8 mouse cellular contexts compared by ENCODE assay signal in the genomic region with DNA sequence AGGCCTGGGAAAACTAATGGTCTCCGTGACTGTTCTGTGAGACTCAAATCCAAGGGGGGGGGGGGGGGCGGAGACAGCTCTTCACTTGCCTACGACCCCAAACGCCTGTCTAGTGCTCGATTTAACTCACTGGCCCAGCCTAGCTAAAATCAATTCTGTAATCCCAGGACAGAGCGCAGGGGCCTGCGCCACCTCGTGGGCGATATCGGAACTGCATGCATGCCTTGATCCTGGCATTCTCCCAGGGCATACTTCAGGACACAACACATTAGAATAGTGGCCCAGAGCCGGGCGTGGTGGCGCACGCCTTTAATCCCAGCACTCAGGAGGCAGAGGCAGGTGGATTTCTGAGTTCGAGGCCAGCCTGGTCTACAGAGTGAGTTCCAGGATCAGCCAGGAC. TPM values are rescaled to one million over a fixed set of nuclear protein-coding genes. Genes with fewer than 3 reads are reported as not detected.
DNase-seq lines count a peak whose midpoint lies in the region; ATAC-seq and TF ChIP-seq lines count a peak whose summit lies in the region.

No protein-coding gene starts in this region.

- no peaks in the 10 kb centered on the region for H3K9me3 ChIP-seq in embryonic facial prominence, embryonic 11.5 days (replicated peaks; ENCODE audit: control insufficient read depth, low read length)
- no peaks in the 10 kb centered on the region for H3K9me3 ChIP-seq in limb, embryonic 12.5 days
- H3K9me3 ChIP-seq in midbrain, embryonic 15.5 days: no peaks in the 10 kb centered on the region

- H3K4me3 ChIP-seq in embryonic facial prominence, embryonic 11.5 days (ENCODE audit: low read depth, low read length): no peak overlapping the region
- H3K4me3 ChIP-seq in kidney, adult 2 months (ENCODE audit: insufficient read depth, low read depth, low read length): no peak overlapping the region
- no peak overlapping the region for H3K4me3 ChIP-seq in limb, embryonic 12.5 days (replicated peaks)
- H3K4me3 ChIP-seq in midbrain, embryonic 15.5 days: no peak overlapping the region

- no peaks in the 10 kb centered on the region for H3K27me3 ChIP-seq in embryonic facial prominence, embryonic 11.5 days (ENCODE audit: control insufficient read depth, insufficient read depth, low read length)
- no peaks in the 10 kb centered on the region for H3K27me3 ChIP-seq in kidney, adult 2 months (replicated peaks; ENCODE audit: control insufficient read depth, insufficient read depth, low read length)
- 0 out of 2 replicates have a peak, but pooled peaks cover 2% of the 10 kb centered on the region for H3K27me3 ChIP-seq in limb, embryonic 12.5 days
- H3K27me3 ChIP-seq in midbrain, embryonic 15.5 days (replicated peaks): no peaks in the 10 kb centered on the region

- peak; percentile 96 for TF ChIP-seq CTCF in kidney, adult 2 months (conservative IDR thresholded peaks at IDR 0.05; ENCODE audit: insufficient read depth, insufficient read length, low read depth, low read length)

- H3K36me3 ChIP-seq in embryonic facial prominence, embryonic 11.5 days (replicated peaks; ENCODE audit: control insufficient read depth, insufficient read depth, low read depth, low read length): no peaks in the 10 kb centered on the region
- H3K36me3 ChIP-seq in kidney, adult 2 months (ENCODE audit: control insufficient read depth, insufficient read depth, low read length): no peaks in the 10 kb centered on the region
- H3K36me3 ChIP-seq in limb, embryonic 12.5 days: no peaks in the 10 kb centered on the region
- H3K36me3 ChIP-seq in midbrain, embryonic 15.5 days (replicated peaks): no peaks in the 10 kb centered on the region

- peak; percentile 60 for ATAC-seq in embryonic facial prominence, embryonic 11.5 days (replicated peaks; ENCODE audit: insufficient number of reproducible peaks, low FRiP score, low TSS enrichment, low read depth)
- ATAC-seq in limb, embryonic 12.5 days (ENCODE audit: insufficient number of reproducible peaks, insufficient read depth, low FRiP score, low TSS enrichment, low read depth): peak; percentile 58; the same call in 1 of the 2 replicates
- peak; percentile 51 for ATAC-seq in midbrain, embryonic 15.5 days (replicated peaks)

- H3K4me1 ChIP-seq in embryonic facial prominence, embryonic 11.5 days (ENCODE audit: control insufficient read depth, insufficient read depth, low read length): no peaks in the 10 kb centered on the region
- H3K4me1 ChIP-seq in kidney, adult 2 months (ENCODE audit: control insufficient read depth, insufficient read depth, low read length): peaks cover 9% of the 10 kb centered on the region
- H3K4me1 ChIP-seq in limb, embryonic 12.5 days (replicated peaks): peaks cover 8% of the 10 kb centered on the region; the same call in 1 of the 2 replicates
- H3K4me1 ChIP-seq in midbrain, embryonic 15.5 days: peaks cover 8% of the 10 kb centered on the region; the same call in 1 of the 2 replicates

- H3K9ac ChIP-seq in embryonic facial prominence, embryonic 11.5 days (replicated peaks; ENCODE audit: low read length): no peak overlapping the region
- H3K9ac ChIP-seq in limb, embryonic 12.5 days (replicated peaks): no peak overlapping the region
- H3K9ac ChIP-seq in midbrain, embryonic 15.5 days: no peak overlapping the region

- TF ChIP-seq POLR2A in kidney, adult 2 months (IDR thresholded peaks at IDR 0.05; ENCODE audit: low read depth, low read length): no peak

- no peak overlapping the region for H3K27ac ChIP-seq in embryonic facial prominence, embryonic 11.5 days (replicated peaks; ENCODE audit: low read depth, low read length)
- H3K27ac ChIP-seq in kidney, adult 2 months (ENCODE audit: insufficient read depth, low read depth, low read length): no peak overlapping the region
- no peak overlapping the region for H3K27ac ChIP-seq in limb, embryonic 12.5 days
- no peak overlapping the region for H3K27ac ChIP-seq in midbrain, embryonic 15.5 days

- no peak overlapping the region; the same call in 1 of the 2 replicates for H3K4me2 ChIP-seq in embryonic facial prominence, embryonic 11.5 days (ENCODE audit: low read depth, low read length)
- no peak overlapping the region for H3K4me2 ChIP-seq in limb, embryonic 12.5 days
- no peak overlapping the region for H3K4me2 ChIP-seq in midbrain, embryonic 15.5 days

- peak; percentile 78 for DNase-seq in ovary, postnatal 10 days (ENCODE audit: low spot score)
- DNase-seq in ovary, adult 18-20 months (ENCODE audit: low spot score): no peak
- peak; percentile 91 for DNase-seq in embryonic facial prominence, embryonic 11.5 days (ENCODE audit: low spot score)
- DNase-seq in heart, adult 8-10 months (ENCODE audit: low spot score): peak; percentile 85
- peak; percentile 88 for DNase-seq in kidney, adult 2 months
- peak; percentile 72 to 86 for DNase-seq in spleen, postnatal 10 days (ENCODE audit: low spot score in 2 of 2)

- 4% methylated on average over 15 of the region's 15 CpGs for WGBS in embryonic facial prominence, embryonic 11.5 days
- 4% methylated on average over 15 of the region's 15 CpGs for WGBS in kidney, adult 2 months
- WGBS in limb, embryonic 12.5 days: 9% methylated on average over 15 of the region's 15 CpGs
- WGBS in midbrain, embryonic 15.5 days: 2% methylated on average over 15 of the region's 15 CpGs

RNA-seq across cellular contexts. Expression of gene Tex35, which starts 32.2 kb away (rescaled TPM):
- not detected in 2 replicates for polyA plus RNA-seq in embryonic facial prominence, embryonic 11.5 days (2014; fragmentation: Nextera tagmentation; extraction: Ambion mirVana)
- not detected for total RNA-seq in heart, adult 8-10 months (2022)
- polyA plus RNA-seq in kidney, adult 2 months (2012; rRNA removed): 0.12 and 0.13 TPM in 2 replicates
- polyA plus RNA-seq in limb, embryonic 12.5 days (2016; fragmentation: Nextera tagmentation; extraction: Ambion mirVana): not detected in 2 replicates
- not detected in 2 replicates for polyA plus RNA-seq in midbrain, embryonic 15.5 days (2015; fragmentation: Nextera tagmentation; extraction: Ambion mirVana)
